Mouse (Mus musculus) gastrocnemius, adult 2 months (tissue): ENCODE measurements at regions not wholly inside any gene's neighbourhood (a gene's known extent, or its start where the extent isn't known, plus 50 kb on each side); places are given as distances from the start of the nearest gene placed in this dataset.

ENCODE experiments used
- DNase-seq: peaks from one replicate; pipeline ENCODE4 v3.0.0; 2022
- H3K27ac ChIP-seq: fragments of 200-600 bp; 2 replicates; pipeline ENCODE4 v1.8.1; 2022; ENCODE audit warnings: mild to moderate bottlenecking
- H3K4me3 ChIP-seq: fragments of 200-600 bp; 2 replicates; pipeline ENCODE4 v1.8.1; 2022; ENCODE audit warnings: mild to moderate bottlenecking, moderate library complexity
- CTCF ChIP-seq: fragments of 200-600 bp; IDR thresholded peaks from 2 replicates; pipeline ENCODE4 v1.8.1; 2022; ENCODE audit warnings: antibody characterized with exemption, mild to moderate bottlenecking, moderate library complexity
- intact Hi-C: fragments of 180-260 bp; cut with DNase I; formaldehyde crosslinking; loops from one replicate; pipeline ENCODE4 v1.15.1; 2025

GRCm38 (mm10) chr6:52439204-52439603, 125.9 kb downstream of the Evx1 start:
- intact Hi-C loops: loop anchor here (5.0 to 10.0 kb wide), 2 partner anchors 96 to 133 kb away; no protein-coding TSS in a partner anchor
- Histone ChIP-seq H3K27ac (no peak overlapping the region), H3K4me3 (no peak overlapping the region)
- DNase-seq: no peak
- no peak for TF ChIP-seq CTCF

GRCm38 (mm10) chr6:52440160-52440559, 126.9 kb downstream of the Evx1 start:
- intact Hi-C loops: loop anchor here (5.0 kb wide), 1 partner anchor 67 kb away; no protein-coding TSS in a partner anchor
- Histone ChIP-seq H3K27ac (no peak overlapping the region), H3K4me3 (no peak overlapping the region)
- TF ChIP-seq CTCF: no peak
- no peak for DNase-seq

GRCm38 (mm10) chr6:52443112-52443984, 130.1 kb downstream of the Evx1 start:
- no peak for TF ChIP-seq CTCF
- Histone ChIP-seq H3K27ac (no peak overlapping the region), H3K4me3 (peak overlapping the region; percentile 13)
- DNase-seq: no peak
- intact Hi-C loops: loop anchor here (5.0 kb wide), 1 partner anchor 64 kb away; no protein-coding TSS in a partner anchor

- no peak overlapping the region for H3K27ac ChIP-seq
- no peak overlapping the region for H3K4me3 ChIP-seq
- DNase-seq: no peak
- intact Hi-C loops: no loop called here
- TF ChIP-seq CTCF: no peak
Observed at GRCm38 (mm10) chr6:52458828-52459227, 145.5 kb downstream of the Evx1 start.

- intact Hi-C loops: no loop called here
- no peak for TF ChIP-seq CTCF
- no peak overlapping the region for H3K27ac ChIP-seq
- H3K4me3 ChIP-seq: no peak overlapping the region
- DNase-seq: no peak
Observed at GRCm38 (mm10) chr6:52461186-52461585, 147.9 kb downstream of the Evx1 start.

GRCm38 (mm10) chr6:52463369-52463768, 150.1 kb downstream of the Evx1 start:
- H3K4me3 ChIP-seq: no peak overlapping the region
- TF ChIP-seq CTCF: no peak
- no peak overlapping the region for H3K27ac ChIP-seq
- intact Hi-C loops: no loop called here
- no peak for DNase-seq

- DNase-seq: peak; percentile 45
Observed at GRCm38 (mm10) chr6:52464571-52464970, 151.3 kb downstream of the Evx1 start.

GRCm38 (mm10) chr6:52465834-52466525, 152.7 kb downstream of the Evx1 start:
- DNase-seq: no peak
- Histone ChIP-seq H3K27ac (no peak overlapping the region), H3K4me3 (no peak overlapping the region)
- intact Hi-C loops: no loop called here
- TF ChIP-seq CTCF: no peak

More at GRCm38 (mm10) chr6:52464571-52464970, 151.3 kb downstream of the Evx1 start:
- no peak overlapping the region for H3K27ac ChIP-seq
- no peak overlapping the region for H3K4me3 ChIP-seq
- intact Hi-C loops: no loop called here
- no peak for TF ChIP-seq CTCF

GRCm38 (mm10) chr6:52470831-52471230, 157.5 kb downstream of the Evx1 start:
- no peak for TF ChIP-seq CTCF
- H3K27ac ChIP-seq: no peak overlapping the region
- intact Hi-C loops: no loop called here
- DNase-seq: no peak
- H3K4me3 ChIP-seq: no peak overlapping the region

- H3K4me3 ChIP-seq: no peak overlapping the region
- no peak overlapping the region for H3K27ac ChIP-seq
- intact Hi-C loops: no loop called here
- TF ChIP-seq CTCF: no peak
- DNase-seq: no peak
Observed at GRCm38 (mm10) chr6:52471384-52471957, 158.2 kb downstream of the Evx1 start.

- intact Hi-C loops: no loop called here
- no peak for TF ChIP-seq CTCF
- Histone ChIP-seq H3K27ac (no peak overlapping the region), H3K4me3 (no peak overlapping the region)
- DNase-seq: no peak
Observed at GRCm38 (mm10) chr6:52472008-52472407, 158.7 kb downstream of the Evx1 start.

- no peak overlapping the region for H3K27ac ChIP-seq
- no peak for DNase-seq
- TF ChIP-seq CTCF: no peak
- intact Hi-C loops: no loop called here
- no peak overlapping the region for H3K4me3 ChIP-seq
Observed at GRCm38 (mm10) chr6:52473042-52473589, 159.8 kb downstream of the Evx1 start.

GRCm38 (mm10) chr6:52473924-52474323, 160.6 kb downstream of the Evx1 start:
- DNase-seq: no peak
- TF ChIP-seq CTCF: no peak
- H3K4me3 ChIP-seq: no peak overlapping the region
- H3K27ac ChIP-seq: no peak overlapping the region
- intact Hi-C loops: no loop called here
